Mouse (Mus musculus): ENCODE data around the gene Tcaim.
"Not testable (repeated sequence)": the region's sequence is repeated elsewhere in the genome, so short reads cannot be mapped to it uniquely, and the experiment has no call there.

Gene Tcaim

DNA sequence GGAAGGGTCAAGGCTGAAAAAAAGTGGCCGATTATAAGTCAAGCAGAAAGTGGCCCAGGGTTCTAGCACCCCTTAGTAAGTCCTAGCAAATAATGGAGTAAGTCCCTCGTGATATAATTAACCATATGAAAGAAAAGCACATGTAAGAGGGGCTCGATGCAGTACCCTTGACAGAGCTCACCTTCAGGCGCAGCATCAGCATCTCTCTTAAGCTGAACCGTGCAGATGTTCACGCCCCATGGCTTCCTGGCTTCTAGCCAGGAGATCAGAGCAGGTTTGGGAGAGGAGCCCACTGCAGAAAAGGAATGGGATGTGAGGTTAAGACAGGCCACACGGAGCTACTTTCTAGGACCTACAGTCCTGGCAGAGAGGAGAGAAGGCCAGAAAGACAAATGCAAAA lies 49.2 kb downstream of the Tcaim start:
- DNase-seq (ENCODE audit: low spot score in 2 of 2), result no peak

DNA sequence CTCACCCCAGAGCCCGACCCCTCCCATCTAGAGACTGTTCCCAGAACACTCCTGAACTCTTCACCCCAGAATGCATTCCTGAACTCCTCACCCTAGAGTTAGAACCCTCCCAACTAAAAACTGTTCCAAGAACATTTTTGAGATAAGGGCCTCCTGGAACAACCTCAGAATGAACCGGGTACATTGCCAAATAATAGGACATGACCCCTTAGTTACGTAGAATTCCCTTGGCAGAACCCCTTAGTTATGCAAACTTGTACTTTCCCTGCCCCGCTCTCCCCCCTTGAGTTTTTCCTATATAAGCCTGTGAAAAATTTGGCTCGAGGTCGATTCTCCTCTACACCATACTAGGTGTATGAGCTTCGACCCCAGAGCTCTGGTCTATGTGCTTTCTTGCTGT lies 49.8 kb downstream of the Tcaim start:
- not testable (repeated sequence) for DNase-seq (ENCODE audit: low spot score in 2 of 2)

DNA sequence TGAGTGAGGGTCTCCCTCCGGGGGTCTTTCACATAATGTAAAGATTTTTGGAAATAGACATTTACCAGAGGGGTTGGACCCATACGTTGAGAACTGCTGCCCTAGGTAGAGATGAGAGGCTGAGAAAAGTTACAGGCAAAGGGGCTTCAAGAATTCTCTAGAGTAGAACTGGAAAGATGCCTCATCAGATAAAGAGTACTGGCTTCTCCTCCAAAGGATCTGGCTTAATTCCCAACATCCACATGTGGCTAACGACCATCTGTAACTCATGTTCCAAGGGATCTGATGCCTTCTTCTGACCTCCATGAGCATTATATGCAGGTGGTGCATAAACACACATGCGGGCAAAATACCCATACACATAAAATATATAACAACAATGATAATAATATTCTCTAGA lies 50.3 kb downstream of the Tcaim start:
- DNase-seq (ENCODE audit: low spot score in 2 of 2), result no peak

DNA sequence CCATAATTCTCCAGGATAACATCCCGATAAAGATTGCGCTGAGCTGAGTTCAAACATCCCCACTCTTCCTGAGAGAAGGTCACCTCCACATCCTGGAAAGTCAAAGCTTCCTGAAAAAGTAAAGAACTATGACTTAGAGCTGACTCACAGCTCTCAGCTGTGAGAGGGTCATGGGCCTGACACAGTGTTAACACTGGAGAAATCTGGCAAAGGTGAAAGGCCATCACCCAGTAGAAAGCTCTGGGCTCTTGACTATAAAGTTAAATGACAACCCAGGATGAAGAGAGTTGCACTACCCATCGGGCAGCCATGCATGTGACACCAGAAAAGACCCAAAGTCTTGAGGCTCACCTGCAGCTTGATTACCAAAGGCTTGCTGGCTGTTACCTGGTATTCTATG lies 51.4 kb downstream of the Tcaim start:
- DNase-seq (ENCODE audit: low spot score in 2 of 2), result no peak

DNA sequence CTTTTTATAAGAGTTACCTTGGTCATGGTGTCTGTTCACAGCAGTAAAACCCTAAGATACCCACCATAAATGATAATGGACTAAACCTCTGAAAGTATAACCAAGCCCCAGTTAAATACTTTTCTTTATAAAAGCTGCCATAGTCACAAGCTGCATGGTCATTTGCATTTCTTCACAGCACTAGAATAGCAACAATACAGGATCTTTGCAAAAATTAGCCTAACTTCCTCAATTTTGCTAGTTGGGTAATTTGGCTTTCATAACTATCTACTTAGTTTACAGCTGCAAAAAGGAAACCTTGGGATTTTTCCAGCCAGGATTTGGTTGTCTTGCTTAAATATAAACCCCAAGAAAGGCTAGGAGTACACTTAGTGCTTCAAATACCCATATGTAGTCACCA lies 55.4 kb downstream of the Tcaim start:
- DNase-seq (ENCODE audit: low spot score in 2 of 2), result no peak

DNA sequence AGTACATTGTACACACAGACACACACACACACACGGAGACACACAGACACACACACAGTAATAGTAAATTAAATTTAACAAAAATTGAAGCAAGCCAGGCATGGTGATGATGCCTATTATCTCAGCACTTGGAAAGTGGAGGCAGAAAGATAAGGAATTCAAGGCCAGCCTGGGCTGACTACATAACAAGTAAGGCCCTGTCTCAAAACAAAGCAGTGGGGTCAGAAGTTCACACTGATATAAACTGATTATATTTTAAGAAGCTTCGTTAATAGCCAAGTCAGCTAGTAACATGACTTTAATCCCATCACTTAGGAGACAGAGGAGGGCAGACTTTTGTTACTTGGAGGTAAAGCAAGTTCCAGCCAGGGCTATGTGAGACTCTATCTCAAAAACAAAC lies 58.4 kb downstream of the Tcaim start:
- no peak for DNase-seq (ENCODE audit: low spot score in 2 of 2)

DNA sequence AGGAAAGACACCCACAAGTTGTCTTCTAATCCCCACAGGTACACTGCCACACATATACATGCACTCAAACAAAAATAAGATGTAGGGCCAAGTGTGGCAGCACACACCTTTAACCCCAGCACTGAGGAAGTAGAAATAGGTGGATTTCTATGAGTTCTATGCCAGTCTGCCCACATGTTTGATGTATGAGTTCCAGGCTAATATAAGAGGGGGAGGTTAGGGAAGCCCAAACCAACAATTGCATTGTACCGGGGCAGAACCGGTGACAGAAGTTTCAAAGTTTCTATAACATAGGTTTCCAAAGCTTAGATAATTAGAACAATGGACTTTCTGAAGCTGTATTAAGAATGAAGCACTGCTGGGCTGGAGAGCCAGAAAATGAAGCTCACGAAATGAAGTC lies 59.5 kb downstream of the Tcaim start:
- DNase-seq (ENCODE audit: low spot score in 2 of 2), result no peak

DNA sequence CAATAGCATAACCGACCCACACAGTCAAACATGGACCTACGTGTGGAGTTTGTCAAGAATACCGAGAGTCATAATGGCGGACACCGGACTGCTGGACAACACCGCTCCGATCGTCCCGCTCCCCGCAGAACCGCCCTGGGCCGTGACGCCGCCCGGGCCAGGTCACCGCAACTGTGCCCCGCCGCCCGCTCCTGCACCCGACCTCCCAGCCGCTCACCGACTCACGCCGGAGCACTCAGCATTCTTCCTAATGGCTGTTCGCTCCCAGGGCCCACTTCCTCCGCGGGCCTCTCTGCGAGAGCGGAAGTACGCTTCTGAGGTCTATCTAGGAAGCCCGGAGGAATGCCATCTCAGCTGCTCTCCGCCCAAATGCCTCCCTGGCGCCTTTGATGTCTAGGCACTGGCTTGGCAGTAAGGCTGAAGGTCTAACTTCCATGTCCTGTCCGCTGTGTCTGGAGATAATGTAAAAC lies 60.4 kb downstream of the Tcaim start, which contains the start of gene Zfp445:
Zfp445 (minus strand) TSS at position 310 of the 470 bp plus-strand sequence.
- DNase-seq (ENCODE audit: low spot score in 2 of 2), result peak; percentile 55 to 68

DNA sequence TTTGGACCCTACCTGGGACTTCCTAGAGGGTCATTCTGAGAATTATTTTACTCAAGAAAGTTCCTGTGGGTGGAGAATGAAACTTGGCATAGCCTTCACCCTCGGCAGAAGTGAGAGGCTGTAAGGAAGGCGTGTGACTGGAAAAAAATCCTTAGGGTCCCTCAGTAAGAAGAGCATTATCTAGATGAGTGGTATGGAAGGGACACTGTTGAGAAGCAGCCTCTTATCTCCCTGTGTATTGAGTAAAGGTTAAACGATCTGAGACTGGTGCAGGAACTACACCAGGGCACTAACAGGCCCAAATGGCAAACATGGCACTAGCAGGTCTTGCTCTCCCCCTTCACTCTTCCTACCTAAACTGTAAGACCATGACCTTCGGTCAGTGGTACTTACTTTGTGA lies 60.9 kb downstream of the Tcaim start:
- DNase-seq (ENCODE audit: low spot score in 2 of 2), result no peak

DNA sequence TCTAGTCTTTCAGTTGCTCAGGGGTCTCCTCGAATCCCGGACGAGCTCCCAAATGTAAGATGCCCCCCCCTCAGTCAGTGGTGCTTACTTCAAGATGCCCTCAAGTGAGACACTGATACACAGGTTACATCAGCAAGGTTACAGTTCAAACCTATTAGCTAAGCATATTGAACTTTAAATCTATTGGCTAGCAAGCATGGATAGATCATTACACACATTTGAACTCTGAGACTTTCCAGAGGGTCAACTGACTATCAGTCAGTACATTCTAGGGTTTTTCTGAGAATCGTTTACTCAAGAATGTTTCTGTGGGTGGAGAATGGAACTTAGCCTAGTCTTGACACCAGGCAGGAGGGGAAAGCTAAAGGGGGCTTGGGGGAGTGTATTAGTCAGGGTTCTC lies 67.3 kb downstream of the Tcaim start:
- no peak for DNase-seq (ENCODE audit: low spot score in 2 of 2)

DNA sequence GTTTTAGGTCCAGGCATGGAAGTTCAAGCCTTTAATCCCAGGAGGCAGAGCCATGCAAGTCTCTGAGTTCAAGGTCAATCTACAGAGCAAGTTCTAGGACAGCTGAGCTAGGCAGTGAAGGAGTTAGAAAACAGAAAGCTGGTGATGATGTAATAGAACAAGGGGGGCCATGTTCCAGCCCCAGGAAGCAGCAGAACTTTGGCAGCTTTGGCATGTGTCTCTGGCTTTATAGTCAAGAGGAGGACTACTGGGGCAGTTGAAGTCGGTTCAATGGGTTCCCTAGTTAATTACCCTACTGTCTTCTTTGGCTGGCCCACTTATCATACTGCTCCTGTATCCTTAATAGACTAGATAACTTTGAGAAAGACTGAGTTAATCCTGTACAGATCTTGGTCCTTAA lies 69.3 kb downstream of the Tcaim start:
- DNase-seq (ENCODE audit: low spot score in 2 of 2), result no peak

DNA sequence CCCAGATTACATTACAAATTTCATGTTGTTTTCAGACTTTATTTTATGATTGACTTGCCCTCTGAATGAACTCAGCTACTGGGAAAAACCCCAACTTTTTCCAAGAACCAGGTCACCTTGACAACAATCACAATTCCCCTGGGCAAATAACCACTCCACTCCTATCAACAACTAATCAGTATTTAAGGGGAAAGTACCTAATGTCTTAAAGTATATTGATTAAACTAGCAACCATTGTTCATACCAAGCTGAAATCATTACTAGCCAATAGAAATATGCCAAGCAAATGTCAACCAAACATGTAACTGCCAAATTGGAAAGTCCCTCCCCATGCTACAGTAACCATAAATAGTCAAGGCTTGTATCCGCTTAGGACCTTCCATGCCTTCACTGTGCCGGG lies 69.8 kb downstream of the Tcaim start:
- no peak for DNase-seq (ENCODE audit: low spot score in 2 of 2)

DNA sequence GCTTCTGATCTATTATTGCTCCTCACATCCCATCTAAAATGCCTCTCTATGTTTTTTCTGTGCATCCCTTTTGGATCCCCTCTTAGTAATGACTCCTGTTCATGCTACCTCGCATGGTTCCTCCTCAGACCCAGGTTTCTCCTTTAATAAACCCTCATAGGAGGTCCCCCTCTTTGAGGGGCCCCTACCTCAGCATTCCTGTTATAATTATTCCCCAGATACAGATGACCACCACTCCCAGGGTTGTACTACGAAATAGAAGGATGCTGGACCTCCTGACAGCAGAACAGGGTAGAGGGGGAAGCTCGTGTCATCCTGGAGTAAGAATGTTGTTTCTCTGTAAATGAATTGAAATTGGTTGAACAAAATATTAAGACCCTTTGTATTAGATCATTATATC lies 80.0 kb downstream of the Tcaim start, which contains the start of gene Zkscan7:
Zkscan7 (plus strand) TSS at position 301 of the 400 bp plus-strand sequence.
- no peak for DNase-seq (ENCODE audit: low spot score in 2 of 2)

Measured in frontal cortex, postnatal 10 days (tissue).